Mouse (Mus musculus): ENCODE data around the gene Rab3a. TPM values are rescaled to one million over a fixed set of nuclear protein-coding genes. Genes with fewer than 3 reads are reported as not detected.

Gene Rab3a
- polyA plus RNA-seq, 1 experiment from 2014 or later, result 18.9 TPM

- peak overlapping the region; percentile 93 for H3K4me2 ChIP-seq (replicated peaks; ENCODE audit: low read depth)
- H3K4me1 ChIP-seq (replicated peaks; ENCODE audit: control insufficient read depth, insufficient read depth), result 0 out of 2 replicates have a peak, but pooled peaks cover 6% of the 10 kb centered on the region
- no peaks in the 10 kb centered on the region for H3K27me3 ChIP-seq (ENCODE audit: control insufficient read depth, insufficient read depth, low read length)
- ATAC-seq (ENCODE audit: low FRiP score, low TSS enrichment) (peak; percentile 88), DNase-seq (ENCODE audit: low spot score) (peak; percentile 97)
- H3K9ac ChIP-seq (ENCODE audit: low read length), result peak overlapping the region; percentile 60
- 1% methylated on average over 57 of the region's 57 CpGs for WGBS
- H3K4me3 ChIP-seq (ENCODE audit: low read depth, low read length), result peak overlapping the region; percentile 53
- peak overlapping the region; percentile 49 for H3K27ac ChIP-seq (replicated peaks)
- no peaks in the 10 kb centered on the region for H3K9me3 ChIP-seq (ENCODE audit: control insufficient read depth, low read length)
- no peaks in the 10 kb centered on the region for H3K36me3 ChIP-seq (ENCODE audit: control insufficient read depth, insufficient read depth, low read length)
- TF ChIP-seq CTCF (IDR thresholded peaks at IDR 0.05; ENCODE audit: low read depth) (no peak), EP300 (optimal IDR thresholded peaks at IDR 0.05) (no peak)
Measured at GRCm38 (mm10) chr8:70797081-70798070, 42.9 kb downstream of the Rab3a start.

- Histone ChIP-seq H3K27ac (replicated peaks) (no peak overlapping the region), H3K9ac (ENCODE audit: low read length) (no peak overlapping the region), H3K4me1 (replicated peaks; ENCODE audit: control insufficient read depth, insufficient read depth) (0 out of 2 replicates have a peak, but pooled peaks cover 2% of the 10 kb centered on the region), H3K36me3 (ENCODE audit: control insufficient read depth, insufficient read depth, low read length) (no peaks in the 10 kb centered on the region), H3K4me2 (replicated peaks; ENCODE audit: low read depth) (peak overlapping the region; percentile 93), H3K4me3 (ENCODE audit: low read depth, low read length) (no peak overlapping the region; the same call in 1 of the 2 replicates), H3K9me3 (ENCODE audit: control insufficient read depth, low read length) (no peaks in the 10 kb centered on the region), H3K27me3 (ENCODE audit: control insufficient read depth, insufficient read depth, low read length) (no peaks in the 10 kb centered on the region; the same call in 1 of the 2 replicates)
- no peak for TF ChIP-seq EP300 (optimal IDR thresholded peaks at IDR 0.05)
- TF ChIP-seq CTCF (IDR thresholded peaks at IDR 0.05; ENCODE audit: low read depth), result no peak
- no peak for ATAC-seq (ENCODE audit: low FRiP score, low TSS enrichment)
- 12% methylated on average over 15 of the region's 15 CpGs for WGBS
- no peak for DNase-seq (ENCODE audit: low spot score)
Measured at GRCm38 (mm10) chr8:70798281-70798680, 43.8 kb downstream of the Rab3a start.

- Histone ChIP-seq H3K4me2 (replicated peaks; ENCODE audit: low read depth) (no peak overlapping the region), H3K9ac (ENCODE audit: low read length) (no peak overlapping the region), H3K27me3 (ENCODE audit: control insufficient read depth, insufficient read depth, low read length) (peaks cover 2% of the 10 kb centered on the region; the same call in 1 of the 2 replicates), H3K9me3 (ENCODE audit: control insufficient read depth, low read length) (no peaks in the 10 kb centered on the region), H3K4me1 (replicated peaks; ENCODE audit: control insufficient read depth, insufficient read depth) (peaks cover 4% of the 10 kb centered on the region; the same call in 1 of the 2 replicates), H3K27ac (replicated peaks) (no peak overlapping the region), H3K4me3 (ENCODE audit: low read depth, low read length) (no peak overlapping the region), H3K36me3 (ENCODE audit: control insufficient read depth, insufficient read depth, low read length) (no peaks in the 10 kb centered on the region)
- DNase-seq (ENCODE audit: low spot score) (no peak), ATAC-seq (ENCODE audit: low FRiP score, low TSS enrichment) (no peak)
- no peak for TF ChIP-seq CTCF (IDR thresholded peaks at IDR 0.05; ENCODE audit: low read depth)
- TF ChIP-seq EP300 (optimal IDR thresholded peaks at IDR 0.05), result no peak
- 55% methylated on average over 10 of the region's 10 CpGs for WGBS
Measured at GRCm38 (mm10) chr8:70800648-70801047, 46.2 kb downstream of the Rab3a start.

DNA sequence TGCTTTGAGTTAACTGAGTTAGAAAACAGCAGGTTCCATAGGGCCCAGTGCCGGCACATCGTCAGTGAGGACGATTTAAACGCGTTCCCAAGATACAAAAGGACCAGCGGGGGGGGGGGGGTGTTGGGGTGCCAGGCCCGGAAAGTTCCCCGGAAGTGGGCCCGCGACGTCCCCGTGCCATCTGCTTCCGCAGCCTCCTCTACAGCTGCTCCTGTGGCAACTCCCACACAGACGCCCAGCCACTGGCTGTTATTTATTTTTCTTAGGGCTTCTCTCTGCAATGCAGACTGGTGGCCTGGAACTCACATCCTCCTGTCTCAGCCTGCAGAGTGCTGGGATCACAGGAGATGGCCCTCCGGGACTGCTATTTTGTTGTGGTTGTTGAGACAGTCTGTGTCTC is 46.7 kb downstream of the Rab3a start:
- no peak overlapping the region for H3K27ac ChIP-seq (replicated peaks)
- no peaks in the 10 kb centered on the region for H3K9me3 ChIP-seq (ENCODE audit: control insufficient read depth, low read length)
- no peak for ATAC-seq (ENCODE audit: low FRiP score, low TSS enrichment)

GRCm38 (mm10) chr8:70801830-70802229 is 47.4 kb downstream of the Rab3a start:
- TF ChIP-seq EP300 (optimal IDR thresholded peaks at IDR 0.05) (no peak), CTCF (IDR thresholded peaks at IDR 0.05; ENCODE audit: low read depth) (no peak)
- no peak overlapping the region for H3K9ac ChIP-seq (ENCODE audit: low read length)
- H3K27ac ChIP-seq (replicated peaks), result no peak overlapping the region
- no peak for ATAC-seq (ENCODE audit: low FRiP score, low TSS enrichment)
- 100% methylated on average over 1 of the region's 1 CpGs for WGBS
- peaks cover 2% of the 10 kb centered on the region; the same call in 1 of the 2 replicates for H3K27me3 ChIP-seq (ENCODE audit: control insufficient read depth, insufficient read depth, low read length)
- peaks cover 4% of the 10 kb centered on the region; the same call in 1 of the 2 replicates for H3K4me1 ChIP-seq (replicated peaks; ENCODE audit: control insufficient read depth, insufficient read depth)
- no peaks in the 10 kb centered on the region for H3K9me3 ChIP-seq (ENCODE audit: control insufficient read depth, low read length)
- no peak overlapping the region for H3K4me2 ChIP-seq (replicated peaks; ENCODE audit: low read depth)
- no peak for DNase-seq (ENCODE audit: low spot score)
- H3K4me3 ChIP-seq (ENCODE audit: low read depth, low read length), result no peak overlapping the region
- H3K36me3 ChIP-seq (ENCODE audit: control insufficient read depth, insufficient read depth, low read length), result no peaks in the 10 kb centered on the region

More for the DNA sequence above, 46.7 kb downstream of the Rab3a start:
- TF ChIP-seq EP300 (optimal IDR thresholded peaks at IDR 0.05), result no peak
- no peak for TF ChIP-seq CTCF (IDR thresholded peaks at IDR 0.05; ENCODE audit: low read depth)
- peaks cover 4% of the 10 kb centered on the region; the same call in 1 of the 2 replicates for H3K4me1 ChIP-seq (replicated peaks; ENCODE audit: control insufficient read depth, insufficient read depth)
- no peaks in the 10 kb centered on the region for H3K36me3 ChIP-seq (ENCODE audit: control insufficient read depth, insufficient read depth, low read length)
- no peak overlapping the region for H3K9ac ChIP-seq (ENCODE audit: low read length)
- peaks cover 2% of the 10 kb centered on the region; the same call in 1 of the 2 replicates for H3K27me3 ChIP-seq (ENCODE audit: control insufficient read depth, insufficient read depth, low read length)
- H3K4me3 ChIP-seq (ENCODE audit: low read depth, low read length), result no peak overlapping the region
- no peak overlapping the region for H3K4me2 ChIP-seq (replicated peaks; ENCODE audit: low read depth)
- WGBS, result 41% methylated on average over 14 of the region's 15 CpGs
- DNase-seq (ENCODE audit: low spot score), result no peak

Data from stomach, postnatal 0 days (tissue).